Mouse (Mus musculus) C2C12 (cell line): ENCODE results near the gene Pm20d1. TPM values are rescaled to one million over a fixed set of nuclear protein-coding genes. Genes with fewer than 3 reads are reported as not detected.
A peak's percentile ranks its signal among the peaks of the same experiment; 100 is the strongest.

ENCODE experiments used
- H3K27me3 ChIP-seq: one replicate; pipeline ENCODE4 v1.6.1; 2011; ENCODE audit not compliant: control insufficient read depth, insufficient read depth, insufficient read length
- H3K36me3 ChIP-seq: one replicate; pipeline ENCODE4 v1.6.1; 2011; ENCODE audit not compliant: control insufficient read depth, insufficient read depth
- H3K4me3 ChIP-seq: one replicate; pipeline ENCODE4 v1.5.1; 2011; ENCODE audit warnings: mild to moderate bottlenecking, control low read depth; ENCODE audit not compliant: poor library complexity, insufficient read depth, severe bottlenecking
- H3K79me2 ChIP-seq: one replicate; pipeline ENCODE4 v1.6.1; 2011; ENCODE audit not compliant: control insufficient read depth, insufficient read depth
- H3K79me3 ChIP-seq: one replicate; pipeline ENCODE4 v1.6.1; 2011; ENCODE audit warnings: low read depth, control low read depth
- H3ac ChIP-seq: one replicate; pipeline ENCODE3; 2011; ENCODE audit warnings: low read depth; ENCODE audit not compliant: control insufficient read depth, insufficient read length
- CEBPB ChIP-seq: IDR thresholded peaks from one replicate; pipeline ENCODE4 v1.6.1; 2011; ENCODE audit warnings: low read depth, mild to moderate bottlenecking, control low read depth, moderate library complexity
- CTCF ChIP-seq: IDR thresholded peaks from one replicate; pipeline ENCODE4 v1.5.1; 2011; ENCODE audit not compliant: control insufficient read depth, insufficient read depth, insufficient read length
- FOSL1 ChIP-seq: IDR thresholded peaks from one replicate; pipeline ENCODE4 v1.8.0; 2011; ENCODE audit warnings: mild to moderate bottlenecking, low read length; ENCODE audit not compliant: poor library complexity, insufficient read depth, severe bottlenecking
- MAX ChIP-seq: IDR thresholded peaks from one replicate; pipeline ENCODE4 v1.6.1; 2011; ENCODE audit warnings: mild to moderate bottlenecking, control low read depth
- MYOD1 ChIP-seq: IDR thresholded peaks from one replicate; pipeline ENCODE4 v1.6.1; 2011; ENCODE audit warnings: low read depth; ENCODE audit not compliant: control insufficient read depth, insufficient read length
- MYOG ChIP-seq: IDR thresholded peaks from one replicate; pipeline ENCODE4 v1.6.1; 2011; ENCODE audit not compliant: control insufficient read depth, insufficient read length; ENCODE audit errors: extremely low read depth
- USF1 ChIP-seq: IDR thresholded peaks from one replicate; pipeline ENCODE4 v1.6.1; 2011; ENCODE audit warnings: low read depth, mild to moderate bottlenecking, control low read depth, moderate library complexity
- polyA plus RNA-seq: library from polyadenylated mRNA; unstranded; fragments of >200 nt; fragmentation: generic; extraction: Trizol; gene quantifications from one replicate; pipeline ENCODE4 v1.2.1, GENCODE M21; 2012; ENCODE audit warnings: missing spikeins

Gene Pm20d1
- polyA plus RNA-seq, 1 experiment = 0.01 TPM

- no peak for TF ChIP-seq FOSL1
- no peak overlapping the region for H3ac ChIP-seq
- no peak overlapping the region for H3K4me3 ChIP-seq
- no peaks in the 10 kb centered on the region for H3K79me3 ChIP-seq
- no peaks in the 10 kb centered on the region for H3K36me3 ChIP-seq
- H3K27me3 ChIP-seq = peaks cover 13% of the 10 kb centered on the region
- no peaks in the 10 kb centered on the region for H3K79me2 ChIP-seq
Measured at GRCm38 (mm10) chr1:131822292-131822691, 25.1 kb downstream of the Pm20d1 start.

- Histone ChIP-seq H3K27me3 (peaks cover 11% of the 10 kb centered on the region), H3ac (no peak overlapping the region), H3K4me3 (no peak overlapping the region), H3K79me3 (no peaks in the 10 kb centered on the region), H3K79me2 (no peaks in the 10 kb centered on the region), H3K36me3 (no peaks in the 10 kb centered on the region)
- TF ChIP-seq MYOG (no peak), CEBPB (no peak), MYOD1 (no peak), FOSL1 (no peak), MAX (no peak)
Measured at GRCm38 (mm10) chr1:131822856-131823492, 25.8 kb downstream of the Pm20d1 start.

- Histone ChIP-seq H3K4me3 (no peak overlapping the region), H3K79me3 (no peaks in the 10 kb centered on the region), H3K79me2 (no peaks in the 10 kb centered on the region), H3K36me3 (no peaks in the 10 kb centered on the region), H3K27me3 (peaks cover 6% of the 10 kb centered on the region), H3ac (no peak overlapping the region)
- TF ChIP-seq MYOD1 (no peak), MAX (no peak), USF1 (no peak), CEBPB (no peak)
Measured at GRCm38 (mm10) chr1:131823563-131823962, 26.4 kb downstream of the Pm20d1 start.

GRCm38 (mm10) chr1:131824528-131825181, 27.5 kb downstream of the Pm20d1 start:
- Histone ChIP-seq H3K79me3 (no peaks in the 10 kb centered on the region), H3K79me2 (no peaks in the 10 kb centered on the region), H3ac (no peak overlapping the region), H3K27me3 (no peaks in the 10 kb centered on the region), H3K4me3 (no peak overlapping the region), H3K36me3 (no peaks in the 10 kb centered on the region)
- no peak for TF ChIP-seq CEBPB
- no peak for TF ChIP-seq MYOG
- TF ChIP-seq CTCF = no peak
- no peak for TF ChIP-seq USF1
- TF ChIP-seq FOSL1 = no peak
- no peak for TF ChIP-seq MAX
- no peak for TF ChIP-seq MYOD1

GRCm38 (mm10) chr1:131827207-131827786, 30.1 kb downstream of the Pm20d1 start, which contains the start of gene Slc41a1:
Gene Slc41a1 (plus strand): TSS chr1:131827493.
- no peaks in the 10 kb centered on the region for H3K79me3 ChIP-seq
- no peak for TF ChIP-seq CEBPB
- TF ChIP-seq MAX = no peak
- no peak for TF ChIP-seq USF1
- TF ChIP-seq MYOD1 = no peak
- TF ChIP-seq FOSL1 = no peak
- no peak for TF ChIP-seq CTCF
- no peak for TF ChIP-seq MYOG
- no peaks in the 10 kb centered on the region for H3K27me3 ChIP-seq
- peak within 1 kb of the TSS; percentile 68 for H3K4me3 ChIP-seq
- H3K36me3 ChIP-seq = no peaks in the 10 kb centered on the region
- H3K79me2 ChIP-seq = no peaks in the 10 kb centered on the region
- peak within 1 kb of the TSS; percentile 87 for H3ac ChIP-seq

GRCm38 (mm10) chr1:131827787-131828258, 30.6 kb downstream of the Pm20d1 start:
- no peaks in the 10 kb centered on the region for H3K36me3 ChIP-seq
- no peaks in the 10 kb centered on the region for H3K79me2 ChIP-seq
- no peaks in the 10 kb centered on the region for H3K27me3 ChIP-seq
- no peaks in the 10 kb centered on the region for H3K79me3 ChIP-seq
- TF ChIP-seq MAX (peak; percentile 7), MYOG (no peak)
- H3K4me3 ChIP-seq = peak overlapping the region; percentile 68
- H3ac ChIP-seq = peak overlapping the region; percentile 87
